Mouse (Mus musculus): ENCODE data around the gene Shc3.
A peak's percentile ranks its signal among the peaks of the same experiment; 100 is the strongest.

Gene Shc3

DNA sequence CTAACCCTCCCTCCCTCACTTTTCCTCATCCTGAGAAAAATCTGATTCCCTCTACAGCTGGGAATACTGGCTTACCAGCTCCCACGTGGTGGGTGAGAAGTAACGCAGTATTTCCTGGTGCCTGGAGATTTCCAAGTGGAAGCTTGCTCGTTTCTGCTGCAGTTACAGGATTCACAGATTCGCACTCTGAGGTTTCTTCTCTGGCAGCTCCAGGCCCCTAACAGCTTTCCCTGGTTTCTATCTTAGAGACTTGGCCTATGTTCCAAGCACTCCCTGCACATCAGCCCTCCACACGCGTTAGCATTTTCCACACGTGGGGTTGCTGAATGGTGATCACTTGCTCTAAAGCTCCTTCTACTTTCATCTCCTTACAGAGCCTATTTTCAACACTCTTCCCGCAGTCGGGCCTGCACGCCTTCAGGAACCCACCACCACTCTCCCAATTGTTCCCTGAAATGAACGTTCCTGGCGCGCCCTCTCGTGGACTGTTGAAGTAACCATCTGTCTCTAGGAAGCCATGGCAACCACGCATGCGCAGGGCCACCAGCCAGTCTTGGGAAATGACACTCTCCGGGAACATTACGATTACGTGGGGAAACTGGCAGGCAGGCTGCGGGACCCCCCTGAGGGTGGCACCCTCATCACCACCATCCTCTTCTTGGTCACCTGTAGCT, 150.8 kb downstream of the Shc3 start:
- peak; percentile 84 to 91 for DNase-seq (ENCODE audit: low spot score in 2 of 2)

GRCm38 (mm10) chr13:51417796-51418195, 151.4 kb downstream of the Shc3 start:
- no peak for DNase-seq (ENCODE audit: low spot score in 2 of 2)

- no peak for DNase-seq (ENCODE audit: low spot score in 2 of 2)
Observed at GRCm38 (mm10) chr13:51416727-51417126, 152.5 kb downstream of the Shc3 start.

DNA sequence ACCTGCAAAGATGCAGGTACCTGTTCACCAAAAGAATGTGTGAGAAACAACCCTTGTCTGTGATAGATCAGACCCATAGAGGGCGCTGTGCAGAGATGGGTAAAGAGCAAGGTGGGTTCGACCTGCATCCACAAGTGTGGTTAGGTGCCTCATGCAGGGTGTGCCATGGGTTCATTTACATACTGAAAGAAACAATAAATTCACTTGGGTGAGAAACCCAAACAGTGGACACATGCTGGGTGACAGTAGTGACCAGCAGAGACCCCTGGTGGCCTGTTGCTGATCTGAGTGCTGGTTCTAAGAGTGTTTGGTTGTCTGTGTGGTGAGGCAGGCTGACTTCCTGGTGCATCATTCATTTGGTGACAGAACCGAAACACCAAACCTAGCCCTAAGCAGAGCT, 155.8 kb downstream of the Shc3 start:
- no peak for DNase-seq (ENCODE audit: low spot score in 2 of 2)

DNA sequence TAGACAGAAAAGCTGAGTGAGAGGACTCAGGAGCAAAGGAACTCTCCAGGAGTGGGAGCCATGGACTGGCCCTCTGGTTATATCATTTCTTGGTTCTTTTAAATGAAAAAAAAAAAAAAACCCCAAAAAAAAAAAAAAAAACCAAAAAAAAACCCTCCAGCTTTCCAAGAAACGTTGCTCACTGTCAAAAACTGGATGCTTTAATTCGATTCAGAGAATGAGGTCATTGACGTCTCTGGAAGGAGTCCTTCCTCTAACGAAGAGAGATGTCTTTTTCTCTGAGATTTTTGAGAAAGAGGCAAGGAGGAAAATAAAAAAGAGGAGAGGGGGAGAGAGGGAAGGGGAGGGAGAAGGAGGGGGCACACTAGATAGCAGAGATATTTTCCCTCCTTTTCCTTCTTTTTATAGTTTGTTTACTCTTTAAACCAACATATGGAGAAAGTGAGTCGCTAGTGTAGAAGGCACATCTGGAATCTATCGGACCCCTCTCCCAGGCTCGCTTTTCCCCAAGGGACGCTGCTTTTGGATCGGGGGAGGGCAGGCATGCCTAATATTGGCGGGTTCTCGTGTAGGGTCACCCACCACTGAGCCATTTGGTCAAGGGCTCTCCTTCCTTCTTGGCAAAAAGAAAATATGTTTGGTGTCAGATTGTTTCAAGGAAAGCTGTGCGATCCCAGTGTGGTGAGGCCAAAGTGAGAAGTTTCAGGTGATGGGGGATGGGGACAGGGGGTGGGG, 157.4 kb downstream of the Shc3 start:
- DNase-seq (ENCODE audit: low spot score in 2 of 2), result no peak

- no peak for DNase-seq (ENCODE audit: low spot score in 2 of 2)
Observed at GRCm38 (mm10) chr13:51411243-51411642, 158.0 kb downstream of the Shc3 start.

DNA sequence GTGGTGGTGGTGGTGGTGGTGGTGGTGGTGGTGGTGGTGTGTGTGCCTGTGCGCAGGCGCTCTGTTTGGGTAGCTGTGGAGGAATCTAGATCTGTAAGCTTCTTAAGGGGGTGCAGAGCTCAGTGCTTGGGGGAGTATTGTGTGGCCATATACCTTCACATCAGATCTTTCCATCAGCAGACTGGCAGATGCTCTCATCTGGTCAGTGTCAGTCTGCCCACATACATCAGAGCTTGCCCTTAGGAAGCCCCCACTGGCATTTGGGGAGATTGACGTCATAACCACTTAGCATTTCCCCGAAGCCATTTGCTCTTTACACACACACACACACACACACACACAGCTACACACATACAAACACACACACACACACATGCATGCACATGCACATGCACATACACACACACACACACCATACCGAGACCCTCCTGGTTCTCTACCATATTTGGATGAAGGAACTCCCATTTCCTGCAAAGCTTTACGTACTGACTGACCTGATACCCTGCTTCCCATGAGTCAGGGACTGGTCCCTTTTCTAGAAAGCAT, 159.2 kb downstream of the Shc3 start:
- DNase-seq (ENCODE audit: low spot score in 2 of 2), result no peak

GRCm38 (mm10) chr13:51408519-51409001, 160.7 kb downstream of the Shc3 start, which contains the start of gene S1pr3:
TSS of gene S1pr3 (plus strand) at chr13:51408639.
- peak; percentile 8 to 46 for DNase-seq (ENCODE audit: low spot score in 2 of 2)

DNA sequence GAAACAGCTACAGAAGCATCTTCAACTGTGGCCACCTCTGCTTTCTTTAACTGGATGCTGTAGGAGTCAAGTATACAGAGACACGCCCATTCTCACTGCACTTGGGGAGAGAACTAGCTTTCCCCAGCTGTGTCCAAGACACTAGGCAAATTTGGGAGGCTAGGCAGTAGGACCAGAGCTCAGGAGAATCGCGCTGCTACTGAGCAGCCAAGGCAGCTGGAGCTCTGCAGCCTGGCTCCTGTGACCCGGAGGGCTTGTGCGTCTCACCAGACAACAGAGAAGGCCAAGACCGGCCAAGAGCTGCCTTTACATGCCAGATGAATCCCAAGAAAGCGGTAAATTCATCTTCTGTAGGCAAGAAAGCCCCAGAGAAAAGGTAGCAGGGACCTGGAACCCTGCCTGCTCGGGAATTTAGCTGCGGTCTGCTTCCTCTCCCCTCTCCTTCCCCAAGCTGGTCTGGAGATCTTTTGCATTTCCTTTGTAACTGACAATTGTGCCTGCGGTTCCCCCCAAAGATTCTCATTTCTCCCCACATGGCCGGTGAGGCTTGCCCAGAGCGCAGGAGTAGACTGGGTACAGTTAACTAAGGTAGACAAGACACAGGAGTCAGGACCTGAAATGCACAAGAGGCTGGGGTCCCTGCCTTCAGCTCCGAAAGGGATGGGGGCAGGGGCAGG, 161.5 kb downstream of the Shc3 start:
- no peak for DNase-seq (ENCODE audit: low spot score in 2 of 2)

DNA sequence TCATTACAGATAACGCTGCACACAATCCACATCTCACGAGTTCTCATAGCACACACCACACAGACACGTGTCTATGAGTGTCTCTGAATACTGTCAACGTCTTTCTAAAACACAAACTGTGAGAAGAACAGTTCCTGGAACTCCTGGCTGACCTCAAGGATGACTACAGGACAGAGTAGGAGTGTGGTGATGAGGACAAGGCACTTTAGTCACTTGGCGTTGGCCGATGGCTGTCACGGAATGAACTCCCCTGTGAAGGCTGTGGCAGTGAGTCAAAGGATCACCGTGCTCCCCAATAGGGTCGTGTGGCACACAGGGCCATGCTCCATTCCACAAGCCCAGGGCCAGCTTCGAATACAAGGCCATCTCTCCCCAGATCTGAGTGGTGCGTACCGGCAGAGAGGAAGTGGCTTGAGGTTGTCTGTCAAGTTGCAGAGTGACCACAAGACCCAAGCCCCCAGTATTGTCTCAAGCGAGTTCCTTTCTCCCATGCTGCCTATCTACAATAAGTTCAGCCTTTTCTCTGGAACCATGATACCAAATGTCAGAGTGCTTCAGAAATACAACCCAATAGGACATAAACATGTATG, 163.4 kb downstream of the Shc3 start:
- no peak for DNase-seq (ENCODE audit: low spot score in 2 of 2)

GRCm38 (mm10) chr13:51404566-51404965, 164.7 kb downstream of the Shc3 start:
- no peak for DNase-seq (ENCODE audit: low spot score in 2 of 2)

- no peak for DNase-seq (ENCODE audit: low spot score in 2 of 2)
Observed at GRCm38 (mm10) chr13:51400736-51401501, 168.3 kb downstream of the Shc3 start.

DNA sequence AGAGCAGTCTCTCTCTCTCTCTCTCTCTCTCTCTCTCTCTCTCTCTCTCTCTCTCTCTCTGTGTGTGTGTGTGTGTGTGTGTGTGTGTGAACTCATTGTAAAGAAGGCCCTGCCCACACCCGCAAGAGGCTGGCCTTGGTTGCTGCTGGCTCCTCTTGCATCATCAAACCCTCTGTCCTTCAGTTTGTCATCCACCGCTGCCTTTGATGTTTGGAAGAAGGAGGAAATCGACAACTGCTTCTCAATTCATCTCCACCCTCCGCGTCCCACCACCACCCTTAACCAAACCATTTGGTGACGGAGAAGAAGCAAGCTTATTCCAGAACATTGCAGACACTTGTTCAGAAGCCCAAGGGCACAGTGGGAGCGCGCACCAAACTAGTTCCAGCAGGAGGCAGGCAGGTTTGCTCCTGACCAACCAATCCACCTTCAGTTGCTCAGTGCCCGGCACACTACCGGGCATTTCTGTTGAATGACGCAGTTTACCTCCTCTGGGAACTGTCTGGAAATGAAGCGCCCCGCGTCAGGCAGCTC, 169.0 kb downstream of the Shc3 start:
- peak; percentile 19 to 40 for DNase-seq (ENCODE audit: low spot score in 2 of 2)

DNA sequence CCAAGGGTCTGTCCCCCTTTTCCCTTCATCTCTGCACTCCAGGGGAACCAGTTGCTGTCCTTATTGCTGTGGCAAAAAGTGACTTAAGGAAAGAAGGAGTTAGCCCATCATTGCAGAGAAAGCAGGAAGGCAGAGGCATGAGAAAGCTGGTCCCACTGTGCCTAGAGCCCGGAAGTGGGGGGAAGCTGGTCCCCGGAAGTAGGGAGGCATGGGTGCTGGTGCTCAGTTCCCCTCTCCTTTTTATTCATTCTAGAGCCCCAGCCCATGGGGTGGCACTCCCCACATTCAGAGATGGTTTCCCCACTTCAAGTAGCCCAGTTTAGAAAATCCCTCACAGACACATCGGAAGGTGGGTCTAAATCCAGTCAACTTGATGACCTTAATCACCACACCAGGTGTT, 169.7 kb downstream of the Shc3 start:
- no peak for DNase-seq (ENCODE audit: low spot score in 2 of 2)

- DNase-seq (ENCODE audit: low spot score in 2 of 2), result no peak
Observed at GRCm38 (mm10) chr13:51397861-51398260, 171.4 kb downstream of the Shc3 start.

DNA sequence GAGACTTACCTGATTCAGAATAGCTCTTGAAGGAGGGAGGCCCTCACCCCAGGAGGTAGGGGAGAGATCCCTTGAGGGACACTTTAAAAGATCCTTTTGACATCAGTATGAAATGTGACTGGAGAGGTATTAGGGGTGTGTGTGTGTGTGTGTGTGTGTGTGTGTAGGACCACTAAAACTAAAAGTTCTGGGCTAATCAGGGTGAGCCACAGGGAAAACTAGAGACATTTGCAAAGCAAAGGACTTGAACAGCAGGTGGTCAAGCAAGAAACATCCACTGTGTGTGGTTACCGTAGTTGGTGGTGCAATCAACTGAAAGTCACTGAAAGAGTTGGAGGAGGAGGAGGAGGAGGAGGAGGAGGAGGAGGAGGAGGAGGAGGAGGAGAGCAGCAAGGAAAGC, 177.0 kb downstream of the Shc3 start:
- DNase-seq (ENCODE audit: low spot score in 2 of 2), result no peak

DNA sequence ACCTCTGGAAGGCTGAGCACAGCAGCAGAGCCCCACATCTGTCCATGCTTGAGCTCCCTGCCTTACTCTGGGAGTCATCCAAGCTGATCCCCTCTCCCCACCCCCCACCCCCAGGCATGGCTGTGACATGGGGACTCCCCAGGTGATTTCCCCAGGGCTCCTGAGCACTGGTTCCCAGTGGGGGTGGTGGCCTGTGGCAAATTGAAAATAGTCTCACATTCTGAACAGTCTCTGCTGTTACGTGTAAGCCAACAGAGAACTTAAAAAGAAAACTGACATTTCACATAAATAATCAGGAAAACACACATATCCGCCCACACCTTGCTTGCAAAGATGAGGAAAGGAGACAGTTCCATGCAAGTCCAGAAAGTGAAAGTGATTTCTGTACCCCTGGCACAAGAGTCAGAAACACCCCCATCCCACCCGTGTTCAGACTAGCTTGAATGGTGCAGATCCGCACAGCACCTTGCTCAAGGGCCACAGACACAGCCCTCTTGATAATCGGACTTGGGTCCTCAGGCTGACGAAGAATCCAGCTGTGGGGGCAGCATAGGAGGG, 177.8 kb downstream of the Shc3 start:
- no peak for DNase-seq (ENCODE audit: low spot score in 2 of 2)

DNA sequence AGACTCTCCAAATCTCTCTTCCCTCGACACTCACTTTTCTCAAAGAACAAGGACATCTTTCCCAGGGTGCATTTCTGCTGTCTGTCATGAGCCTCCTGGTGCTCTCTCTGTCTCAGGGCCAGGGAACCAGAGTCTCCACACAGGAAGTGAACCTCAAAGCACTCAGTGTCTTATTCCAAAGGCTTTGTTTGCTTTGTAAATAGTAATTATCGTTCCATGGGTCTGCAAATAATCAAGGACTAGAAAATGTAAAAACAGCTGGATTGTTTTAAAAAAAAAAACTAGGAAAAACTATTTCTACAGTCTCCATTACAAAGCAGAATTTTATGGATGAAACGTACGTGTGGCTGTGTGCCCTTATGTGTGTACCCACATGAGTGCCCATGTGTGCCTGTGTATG, 178.8 kb downstream of the Shc3 start:
- no peak for DNase-seq (ENCODE audit: low spot score in 2 of 2)

DNA sequence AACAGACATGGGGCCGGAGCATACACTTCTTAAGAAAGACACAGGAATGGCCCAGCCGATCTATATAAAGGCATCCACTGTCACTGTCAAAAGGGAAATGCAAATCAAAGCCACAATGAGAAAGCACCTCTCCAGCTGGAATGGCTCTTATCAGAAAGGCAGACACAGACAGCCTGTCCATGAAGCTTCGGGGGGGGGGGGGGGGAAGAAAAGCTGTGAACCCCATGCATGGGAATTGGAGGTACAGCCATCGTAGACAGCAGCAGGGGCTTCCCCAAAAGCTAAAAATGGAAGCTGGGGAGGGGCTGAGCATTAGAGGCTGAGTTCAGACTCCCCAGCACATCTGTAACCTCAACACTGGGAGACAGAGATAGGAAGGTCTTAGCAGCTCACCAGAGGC, 181.3 kb downstream of the Shc3 start:
- no peak for DNase-seq (ENCODE audit: low spot score in 2 of 2)

- no peak for DNase-seq (ENCODE audit: low spot score in 2 of 2)
Observed at GRCm38 (mm10) chr13:51384899-51385298, 184.3 kb downstream of the Shc3 start.

- DNase-seq (ENCODE audit: low spot score in 2 of 2), result no peak
Observed at GRCm38 (mm10) chr13:51381498-51381897, 187.7 kb downstream of the Shc3 start.

All from urinary bladder, postnatal 36 days (tissue).